Mouse (Mus musculus) stomach, postnatal 0 days (tissue): ENCODE measurements at regions not wholly inside any gene's neighbourhood (a gene's known extent, or its start where the extent isn't known, plus 50 kb on each side); places are given as distances from the start of the nearest gene placed in this dataset.

ENCODE experiments used
- ATAC-seq: fragments of 200-750 bp; cut with Nextera tagmentation; 2 replicates; pipeline ENCODE4 v1.8.0; 2017; ENCODE audit not compliant: low FRiP score, low TSS enrichment
- DNase-seq: peaks from one replicate; pipeline ENCODE4 v3.0.0-alpha.2; 2016; ENCODE audit warnings: low spot score
- H3K27ac ChIP-seq: fragments of 300-500 bp; sonication (generic); replicated peaks from 2 replicates; pipeline ENCODE4 v1.5.1; 2014; ENCODE audit warnings: mild to moderate bottlenecking, control low read depth
- H3K27me3 ChIP-seq: fragments of 300-500 bp; sonication (generic); 2 replicates; pipeline ENCODE4 v1.6.1; 2014; ENCODE audit warnings: low read length; ENCODE audit not compliant: control insufficient read depth, insufficient read depth
- H3K36me3 ChIP-seq: fragments of 300-500 bp; sonication (generic); 2 replicates; pipeline ENCODE4 v1.6.1; 2014; ENCODE audit warnings: low read length, mixed read lengths; ENCODE audit not compliant: control insufficient read depth, insufficient read depth
- H3K4me1 ChIP-seq: fragments of 300-500 bp; sonication (generic); replicated peaks from 2 replicates; pipeline ENCODE4 v1.6.1; 2014; ENCODE audit warnings: antibody characterized with exemption; ENCODE audit not compliant: control insufficient read depth, insufficient read depth
- H3K4me2 ChIP-seq: fragments of 300-500 bp; sonication (generic); replicated peaks from 2 replicates; pipeline ENCODE4 v1.6.1; 2014; ENCODE audit warnings: low read depth, mild to moderate bottlenecking, control low read depth, moderate library complexity
- H3K4me3 ChIP-seq: fragments of 300-500 bp; sonication (generic); 2 replicates; pipeline ENCODE4 v1.5.1; 2014; ENCODE audit warnings: low read depth, low read length, control low read depth
- H3K9ac ChIP-seq: fragments of 300-500 bp; sonication (generic); 2 replicates; pipeline ENCODE4 v1.6.1; 2014; ENCODE audit warnings: mild to moderate bottlenecking, low read length, control low read depth, mixed read lengths
- H3K9me3 ChIP-seq: fragments of 300-500 bp; sonication (generic); 2 replicates; pipeline ENCODE4 v1.6.1; 2016; ENCODE audit warnings: low read length; ENCODE audit not compliant: control insufficient read depth
- CTCF ChIP-seq: IDR thresholded peaks from 2 replicates; pipeline ENCODE4 v1.5.1; 2016; ENCODE audit warnings: antibody characterized with exemption, low read depth, mild to moderate bottlenecking, moderate library complexity
- EP300 ChIP-seq: optimal IDR thresholded peaks from 2 replicates; pipeline ENCODE3; 2016; ENCODE audit warnings: antibody characterized with exemption
- WGBS: fragments of 180-500 bp; shearing (Covaris S2); extraction: QIAGEN DNeasy Blood & Tissue Kit; methylation state at CpG from one replicate; pipeline ENCODE4 v1.1.7; 2014; 5-methylcytosine and 5-hydroxymethylcytosine counted together

- ATAC-seq: no peak
Observed at GRCm38 (mm10) chr8:116067978-116068375, 360.4 kb upstream of the Maf start.

GRCm38 (mm10) chr8:116067182-116067977 lies 359.8 kb upstream of the Maf start:
- ATAC-seq (no peak), DNase-seq (no peak)
- 75% methylated on average over 9 of the region's 9 CpGs for WGBS

More at GRCm38 (mm10) chr8:116067978-116068375, 360.4 kb upstream of the Maf start:
- no peaks in the 10 kb centered on the region for H3K27me3 ChIP-seq
- H3K9ac ChIP-seq: no peak overlapping the region
- H3K4me1 ChIP-seq: no peaks in the 10 kb centered on the region
- no peak overlapping the region for H3K4me2 ChIP-seq
- DNase-seq: no peak
- no peak overlapping the region for H3K4me3 ChIP-seq
- no peak overlapping the region for H3K27ac ChIP-seq
- H3K36me3 ChIP-seq: no peaks in the 10 kb centered on the region
- no peak for TF ChIP-seq CTCF
- TF ChIP-seq EP300: no peak
- 87% methylated on average over 5 of the region's 5 CpGs for WGBS
- H3K9me3 ChIP-seq: no peaks in the 10 kb centered on the region

GRCm38 (mm10) chr8:116065871-116066270 lies 358.3 kb upstream of the Maf start:
- no peaks in the 10 kb centered on the region for H3K9me3 ChIP-seq
- no peak overlapping the region for H3K27ac ChIP-seq
- TF ChIP-seq EP300 (no peak), CTCF (no peak)
- H3K4me1 ChIP-seq: no peaks in the 10 kb centered on the region
- ATAC-seq (no peak), DNase-seq (no peak)
- H3K4me3 ChIP-seq: no peak overlapping the region
- 90% methylated on average over 7 of the region's 7 CpGs for WGBS
- no peak overlapping the region for H3K9ac ChIP-seq
- H3K27me3 ChIP-seq: no peaks in the 10 kb centered on the region
- no peak overlapping the region for H3K4me2 ChIP-seq
- H3K36me3 ChIP-seq: no peaks in the 10 kb centered on the region

More at GRCm38 (mm10) chr8:116067182-116067977, 359.8 kb upstream of the Maf start:
- H3K4me3 ChIP-seq: no peak overlapping the region
- H3K27ac ChIP-seq: no peak overlapping the region
- H3K4me2 ChIP-seq: no peak overlapping the region
- TF ChIP-seq CTCF (no peak), EP300 (no peak)
- H3K9ac ChIP-seq: no peak overlapping the region
- H3K9me3 ChIP-seq: no peaks in the 10 kb centered on the region
- no peaks in the 10 kb centered on the region for H3K36me3 ChIP-seq
- H3K4me1 ChIP-seq: no peaks in the 10 kb centered on the region
- no peaks in the 10 kb centered on the region for H3K27me3 ChIP-seq

GRCm38 (mm10) chr8:116065327-116065726 lies 357.7 kb upstream of the Maf start:
- no peak for DNase-seq
- Histone ChIP-seq H3K4me3 (no peak overlapping the region), H3K4me2 (no peak overlapping the region), H3K27ac (no peak overlapping the region), H3K4me1 (no peaks in the 10 kb centered on the region), H3K36me3 (no peaks in the 10 kb centered on the region), H3K9ac (no peak overlapping the region), H3K9me3 (no peaks in the 10 kb centered on the region), H3K27me3 (no peaks in the 10 kb centered on the region)
- 93% methylated on average over 7 of the region's 7 CpGs for WGBS
- TF ChIP-seq EP300 (no peak), CTCF (no peak)
- no peak for ATAC-seq

GRCm38 (mm10) chr8:116064562-116064961 lies 357.0 kb upstream of the Maf start:
- DNase-seq: no peak
- Histone ChIP-seq H3K27me3 (no peaks in the 10 kb centered on the region), H3K36me3 (no peaks in the 10 kb centered on the region), H3K9me3 (no peaks in the 10 kb centered on the region), H3K9ac (no peak overlapping the region), H3K4me2 (no peak overlapping the region), H3K27ac (no peak overlapping the region), H3K4me3 (no peak overlapping the region), H3K4me1 (no peaks in the 10 kb centered on the region)
- 84% methylated on average over 11 of the region's 11 CpGs for WGBS
- TF ChIP-seq CTCF (no peak), EP300 (no peak)
- ATAC-seq: no peak

GRCm38 (mm10) chr8:116063541-116063940 lies 355.9 kb upstream of the Maf start:
- no peaks in the 10 kb centered on the region for H3K27me3 ChIP-seq
- H3K9me3 ChIP-seq: no peaks in the 10 kb centered on the region
- DNase-seq (no peak), ATAC-seq (no peak)
- no peaks in the 10 kb centered on the region for H3K4me1 ChIP-seq
- H3K9ac ChIP-seq: no peak overlapping the region
- TF ChIP-seq CTCF: no peak
- no peak for TF ChIP-seq EP300
- H3K36me3 ChIP-seq: no peaks in the 10 kb centered on the region
- no peak overlapping the region for H3K4me2 ChIP-seq
- no peak overlapping the region for H3K27ac ChIP-seq
- WGBS: 68% methylated on average over 5 of the region's 5 CpGs
- no peak overlapping the region for H3K4me3 ChIP-seq
